Mouse (Mus musculus) olfactory bulb, adult 2 months (tissue): ENCODE data around the gene Olfr1366. TPM values are rescaled to one million over a fixed set of nuclear protein-coding genes. Genes with fewer than 3 reads are reported as not detected.
"Not testable (repeated sequence)": the region's sequence is repeated elsewhere in the genome, so short reads cannot be mapped to it uniquely, and the experiment has no call there.

ENCODE experiments used
- H3K27ac ChIP-seq: fragments of 200-500 bp; 2 replicates; pipeline ENCODE4 v1.5.1; 2012; ENCODE audit warnings: low read depth, low read length; ENCODE audit not compliant: insufficient read depth
- H3K4me1 ChIP-seq: fragments of 200-500 bp; 2 replicates; pipeline ENCODE4 v1.6.1; 2012; ENCODE audit warnings: low read length; ENCODE audit not compliant: control insufficient read depth, insufficient read depth
- H3K4me3 ChIP-seq: fragments of 200-500 bp; 2 replicates; pipeline ENCODE4 v1.5.1; 2012; ENCODE audit warnings: mild to moderate bottlenecking, low read depth, low read length, moderate library complexity; ENCODE audit not compliant: insufficient read depth
- CTCF ChIP-seq: fragments of 200-500 bp; IDR thresholded peaks from 2 replicates; pipeline ENCODE4 v1.5.1; 2012; ENCODE audit warnings: low read depth, mild to moderate bottlenecking, low read length, moderate library complexity; ENCODE audit not compliant: insufficient read depth
- POLR2A ChIP-seq: fragments of 200-500 bp; IDR thresholded peaks from 2 replicates; pipeline ENCODE4 v1.6.1; 2012; ENCODE audit warnings: mild to moderate bottlenecking, low read depth, low read length, moderate library complexity; ENCODE audit not compliant: insufficient read depth
- WGBS: fragments of 180-500 bp; shearing (Covaris S2); methylation state at CpG from one replicate; pipeline ENCODE4 v1.1.7; 2018; 5-methylcytosine and 5-hydroxymethylcytosine counted together
- polyA plus RNA-seq: library from polyadenylated mRNA; stranded (reverse); fragments of >200 nt; gene quantifications from 2 replicates; pipeline ENCODE4 v1.2.4, GENCODE M21; 2012; ENCODE audit warnings: low replicate concordance; ENCODE audit not compliant: missing spikeins, insufficient read depth, insufficient read length

The Olfr1366 gene
- polyA plus RNA-seq = not detected in 2 replicates

GRCm38 (mm10) chr13:21542708-21543107 lies at the start of gene Olfr1366:
Gene Olfr1366, minus strand, starts transcription at chr13:21542808.
- Histone ChIP-seq H3K4me1 (no peaks in the 10 kb centered on the region), H3K4me3 (no peak within 1 kb of the TSS), H3K27ac (no peak within 1 kb of the TSS)
- 78% methylated on average over 1 of the region's 1 CpGs for WGBS
- TF ChIP-seq POLR2A (no peak), CTCF (no peak)

GRCm38 (mm10) chr13:21591618-21592017 lies 49.0 kb upstream of the Olfr1366 start:
- TF ChIP-seq CTCF (no peak), POLR2A (no peak)
- no peak overlapping the region for H3K4me3 ChIP-seq
- H3K27ac ChIP-seq = no peak overlapping the region
- H3K4me1 ChIP-seq = no peaks in the 10 kb centered on the region
- 62% methylated on average over 2 of the region's 2 CpGs for WGBS

GRCm38 (mm10) chr13:21581659-21582058 lies 39.1 kb upstream of the Olfr1366 start, which contains the start of gene Olfr1364:
Gene Olfr1364, minus strand, starts transcription at chr13:21581759.
- Histone ChIP-seq H3K27ac (no peak within 1 kb of the TSS), H3K4me3 (no peak within 1 kb of the TSS), H3K4me1 (no peaks in the 10 kb centered on the region)
- WGBS = 93% methylated on average over 2 of the region's 2 CpGs
- TF ChIP-seq POLR2A (no peak), CTCF (no peak)

GRCm38 (mm10) chr13:21559793-21560192 lies 17.2 kb upstream of the Olfr1366 start, which contains the start of gene Olfr1535:
Gene Olfr1535, minus strand, starts transcription at chr13:21559893.
- Histone ChIP-seq H3K27ac (no peak within 1 kb of the TSS), H3K4me1 (no peaks in the 10 kb centered on the region), H3K4me3 (no peak within 1 kb of the TSS)
- no peak for TF ChIP-seq POLR2A
- TF ChIP-seq CTCF = no peak
- 41% methylated on average over 1 of the region's 1 CpGs for WGBS

- TF ChIP-seq CTCF (no peak), POLR2A (no peak)
- no peaks in the 10 kb centered on the region for H3K4me1 ChIP-seq
- no peak overlapping the region for H3K4me3 ChIP-seq
- H3K27ac ChIP-seq = no peak overlapping the region
- 34% methylated on average over 3 of the region's 3 CpGs for whole genome bisulfite sequencing
Measured at GRCm38 (mm10) chr13:21550416-21551110, 8.0 kb upstream of the Olfr1366 start.

GRCm38 (mm10) chr13:21549487-21549886 lies 6.9 kb upstream of the Olfr1366 start:
- 94% methylated on average over 3 of the region's 3 CpGs for WGBS
- no peak overlapping the region for H3K27ac ChIP-seq
- no peak overlapping the region for H3K4me3 ChIP-seq
- TF ChIP-seq POLR2A (no peak), CTCF (no peak)
- no peaks in the 10 kb centered on the region for H3K4me1 ChIP-seq

- WGBS = under 1% methylated on average over 39 of the region's 39 CpGs
- Histone ChIP-seq H3K4me1 (no peaks in the 10 kb centered on the region), H3K4me3 (peak within 1 kb of the TSS; percentile 60), H3K27ac (0 out of 2 replicates have a peak within 1 kb of the TSS, but pooled peaks have one; percentile 14)
- TF ChIP-seq CTCF = no peak
- peak; percentile 24; the same call in 1 of the 2 replicates for TF ChIP-seq POLR2A
Measured at GRCm38 (mm10) chr13:21530781-21531201, 11.8 kb downstream of the Olfr1366 start, which contains the start of gene Zkscan8. Gene Zkscan8, minus strand, starts transcription at chr13:21531120.

GRCm38 (mm10) chr13:21530136-21530535 lies 12.5 kb downstream of the Olfr1366 start:
- TF ChIP-seq POLR2A = no peak
- TF ChIP-seq CTCF = no peak
- Histone ChIP-seq H3K4me3 (no peak overlapping the region), H3K4me1 (no peaks in the 10 kb centered on the region), H3K27ac (no peak overlapping the region)
- 39% methylated on average over 7 of the region's 7 CpGs for WGBS

GRCm38 (mm10) chr13:21506221-21506649 lies 36.4 kb downstream of the Olfr1366 start:
- Histone ChIP-seq H3K4me1 (no peaks in the 10 kb centered on the region), H3K27ac (peak overlapping the region; percentile 60; the same call in 1 of the 2 replicates), H3K4me3 (peak overlapping the region; percentile 80)
- under 1% methylated on average over 21 of the region's 21 CpGs for WGBS
- no peak for TF ChIP-seq CTCF
- TF ChIP-seq POLR2A = peak; percentile 69

GRCm38 (mm10) chr13:21502296-21502695 lies 40.3 kb downstream of the Olfr1366 start:
- Histone ChIP-seq H3K4me3 (no peak overlapping the region), H3K27ac (no peak overlapping the region), H3K4me1 (no peaks in the 10 kb centered on the region)
- 88% methylated on average over 5 of the region's 5 CpGs for WGBS
- TF ChIP-seq POLR2A (no peak), CTCF (no peak)

GRCm38 (mm10) chr13:21501182-21501581 lies 41.4 kb downstream of the Olfr1366 start, which contains the start of gene Gm11273:
Gene Gm11273, minus strand, starts transcription at chr13:21501418.
- not testable (repeated sequence) for H3K4me1 ChIP-seq, H3K27ac ChIP-seq, H3K4me3 ChIP-seq
- WGBS = 94% methylated on average over 17 of the region's 17 CpGs
